Mouse (Mus musculus) midbrain, embryonic 14.5 days (tissue): ENCODE data around the gene Frem1. TPM values are rescaled to one million over a fixed set of nuclear protein-coding genes. Genes with fewer than 3 reads are reported as not detected.

ENCODE experiments used
- ATAC-seq: fragments of 200-750 bp; cut with Nextera tagmentation; 2 replicates; pipeline ENCODE4 v1.8.0; 2017; ENCODE audit warnings: moderate number of reproducible peaks, moderate library complexity; ENCODE audit not compliant: low FRiP score, low TSS enrichment
- DNase-seq: peaks from one replicate; pipeline ENCODE4 v3.0.0-alpha.2; 2015
- H3K27ac ChIP-seq: fragments of 300-500 bp; sonication (generic); replicated peaks from 2 replicates; pipeline ENCODE4 v1.5.1; 2014; ENCODE audit warnings: mild to moderate bottlenecking, low read depth, low read length, moderate library complexity
- H3K27me3 ChIP-seq: fragments of 300-500 bp; sonication (generic); 2 replicates; pipeline ENCODE4 v1.6.1; 2014; ENCODE audit warnings: low read length, control low read depth, mixed read lengths; ENCODE audit not compliant: control insufficient read depth, insufficient read depth
- H3K36me3 ChIP-seq: fragments of 300-500 bp; sonication (generic); 2 replicates; pipeline ENCODE4 v1.6.1; 2014; ENCODE audit warnings: low read length, control low read depth; ENCODE audit not compliant: control insufficient read depth, insufficient read depth
- H3K4me1 ChIP-seq: fragments of 300-500 bp; sonication (generic); 2 replicates; pipeline ENCODE4 v1.6.1; 2014; ENCODE audit warnings: mild to moderate bottlenecking, antibody characterized with exemption, low read length, control low read depth; ENCODE audit not compliant: control insufficient read depth, insufficient read depth
- H3K4me2 ChIP-seq: fragments of 300-500 bp; sonication (generic); 2 replicates; pipeline ENCODE4 v1.6.1; 2014; ENCODE audit warnings: mild to moderate bottlenecking, low read length, moderate library complexity
- H3K4me3 ChIP-seq: fragments of 300-500 bp; sonication (generic); replicated peaks from 2 replicates; pipeline ENCODE4 v1.5.1; 2014; ENCODE audit warnings: low read depth, low read length
- H3K9ac ChIP-seq: fragments of 300-500 bp; sonication (generic); replicated peaks from 2 replicates; pipeline ENCODE4 v1.6.1; 2014; ENCODE audit warnings: mild to moderate bottlenecking, low read length, moderate library complexity
- H3K9me3 ChIP-seq: fragments of 300-500 bp; sonication (generic); 2 replicates; pipeline ENCODE4 v1.6.1; 2016; ENCODE audit warnings: low read length, control low read depth, mixed read lengths; ENCODE audit not compliant: control insufficient read depth
- WGBS: fragments of 180-500 bp; shearing (Covaris S2); extraction: QIAGEN DNeasy Blood & Tissue Kit; methylation state at CpG from one replicate; pipeline ENCODE4 v1.1.7; 2014; 5-methylcytosine and 5-hydroxymethylcytosine counted together
- polyA plus RNA-seq: library from polyadenylated mRNA; unstranded; fragments of >200 nt; fragmentation: Nextera tagmentation; extraction: Ambion mirVana; gene quantifications from 2 replicates; pipeline ENCODE4 v1.2.1, GENCODE M21; 2014

Gene Frem1
- polyA plus RNA-seq, 1 experiment from 2014 or later, result 2.9 TPM

DNA sequence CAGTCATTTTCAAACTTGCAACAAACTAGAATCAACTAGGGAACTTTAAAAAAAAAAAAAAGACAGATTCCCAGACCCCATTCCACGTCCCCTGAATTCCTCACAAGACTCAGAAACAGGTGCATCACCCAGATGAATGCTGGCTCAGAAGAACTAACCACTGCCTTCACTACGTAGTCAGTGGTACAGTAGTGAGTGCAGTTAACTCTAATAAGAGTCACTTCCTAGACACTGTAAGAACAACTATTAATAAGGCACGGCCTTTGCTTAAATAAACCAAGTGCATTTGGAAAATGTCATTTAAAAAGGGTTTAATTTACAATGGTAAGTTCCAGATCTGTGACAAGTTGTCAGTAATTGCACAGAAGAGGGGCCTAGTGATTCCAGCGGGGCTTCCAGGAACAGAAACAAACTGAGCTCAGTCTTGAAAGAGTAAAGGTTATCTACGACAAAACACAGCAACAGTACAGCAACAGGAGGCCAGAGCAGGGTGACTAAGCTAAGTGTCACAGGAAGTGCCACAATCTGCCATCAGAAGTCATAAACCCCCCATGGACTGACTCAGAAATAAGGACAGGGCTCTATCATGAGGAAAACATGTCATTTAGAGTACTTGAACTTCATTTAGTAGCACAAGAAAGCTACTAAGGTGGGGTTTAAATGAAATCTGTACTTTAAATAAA lies 203.4 kb downstream of the Frem1 start:
- WGBS, result 61% methylated on average over 5 of the region's 5 CpGs

More for the DNA sequence above, 203.4 kb downstream of the Frem1 start:
- Histone ChIP-seq H3K4me3 (no peak overlapping the region), H3K4me1 (no peaks in the 10 kb centered on the region), H3K27me3 (no peaks in the 10 kb centered on the region), H3K27ac (no peak overlapping the region), H3K36me3 (peaks cover 11% of the 10 kb centered on the region), H3K9ac (no peak overlapping the region), H3K9me3 (no peaks in the 10 kb centered on the region), H3K4me2 (no peak overlapping the region)
- no peak for DNase-seq
- ATAC-seq, result no peak

Other genes starting within 250 kb of the Frem1 start
- 16.5 and 22.2 TPM in 2 replicates for gene Zdhhc21, start 192.4 kb downstream of the Frem1 start, polyA plus RNA-seq
- not detected in 2 replicates for gene Cer1, start 167.2 kb downstream of the Frem1 start, polyA plus RNA-seq